Mouse (Mus musculus) T-cell, adult 2 months (primary cell): ENCODE data around the gene Abcg1.

Experiments used
- DNase-seq: peaks from one replicate; pipeline ENCODE4 v3.0.0; 2022; ENCODE audit warnings: low spot score

Abcg1 gene

DNA sequence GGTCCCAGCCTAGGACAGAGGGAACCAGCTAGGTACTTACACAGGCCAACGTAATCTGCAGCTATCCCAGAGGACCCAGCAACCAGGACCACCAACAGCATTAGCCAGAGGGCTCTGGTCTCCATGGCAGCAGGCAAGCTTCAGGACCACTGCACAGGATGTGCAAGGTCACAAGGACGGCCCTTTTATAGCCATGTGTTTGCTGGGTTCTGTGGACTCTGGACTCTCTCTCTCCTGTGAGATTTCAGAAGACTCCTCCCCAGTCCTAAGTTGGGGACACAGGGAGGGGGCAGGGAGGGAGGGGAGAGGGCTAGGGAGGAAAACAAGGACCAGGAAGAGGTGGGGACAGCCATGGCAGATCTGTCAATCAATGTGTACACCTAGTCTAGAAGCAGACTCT is 72.0 kb downstream of the Abcg1 start, which contains the start of gene Tff3:
Gene Tff3, minus strand, starts transcription at position 195 of the 400 bp plus-strand sequence.
- DNase-seq, result no peak

DNA sequence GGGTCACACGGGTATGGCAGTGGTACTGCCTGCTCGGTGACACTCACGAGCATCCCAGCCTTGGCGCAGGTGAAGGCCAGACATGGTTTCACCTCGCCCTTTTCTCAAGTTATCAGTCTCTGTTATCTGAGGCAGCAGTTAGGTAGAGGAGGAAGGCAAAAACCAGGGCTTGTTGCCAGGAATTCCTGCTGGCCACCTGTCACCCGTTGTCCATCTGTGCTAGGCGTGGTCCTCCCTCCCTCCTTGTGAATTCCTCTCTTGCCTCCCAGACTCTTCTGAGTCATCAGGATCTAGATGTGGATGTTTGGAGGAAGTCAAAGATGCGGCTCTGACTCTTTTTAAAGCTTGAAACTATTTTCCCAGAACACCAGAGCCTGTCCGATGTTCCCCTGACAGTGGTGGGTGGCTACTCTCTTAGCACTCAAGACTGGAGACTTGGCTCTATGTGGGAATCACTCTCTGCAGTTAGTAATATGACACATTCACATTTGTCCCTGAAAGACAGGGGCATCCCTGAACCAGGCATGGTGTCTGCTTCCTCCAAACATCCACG is 73.9 kb downstream of the Abcg1 start:
- no peak for DNase-seq

DNA sequence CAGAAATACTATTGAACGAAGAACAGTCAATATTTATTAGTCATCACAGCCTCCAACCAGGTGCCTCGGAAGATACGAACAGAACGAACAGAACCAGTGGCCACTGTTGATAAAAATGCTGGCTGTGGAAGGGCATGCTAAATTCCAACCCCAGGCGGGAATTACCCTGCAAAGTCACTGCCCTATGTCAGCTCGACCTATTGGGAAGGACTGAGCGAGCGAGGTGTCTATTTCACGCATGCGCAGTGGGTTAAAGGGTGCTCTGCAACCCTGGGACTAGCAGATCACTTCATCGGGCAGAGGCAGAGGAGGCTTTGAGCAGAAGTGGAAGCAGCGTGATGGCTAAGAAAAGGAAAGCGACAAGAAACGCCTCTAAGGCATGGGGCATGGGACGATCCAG is 76.3 kb downstream of the Abcg1 start:
- no peak for DNase-seq

DNA sequence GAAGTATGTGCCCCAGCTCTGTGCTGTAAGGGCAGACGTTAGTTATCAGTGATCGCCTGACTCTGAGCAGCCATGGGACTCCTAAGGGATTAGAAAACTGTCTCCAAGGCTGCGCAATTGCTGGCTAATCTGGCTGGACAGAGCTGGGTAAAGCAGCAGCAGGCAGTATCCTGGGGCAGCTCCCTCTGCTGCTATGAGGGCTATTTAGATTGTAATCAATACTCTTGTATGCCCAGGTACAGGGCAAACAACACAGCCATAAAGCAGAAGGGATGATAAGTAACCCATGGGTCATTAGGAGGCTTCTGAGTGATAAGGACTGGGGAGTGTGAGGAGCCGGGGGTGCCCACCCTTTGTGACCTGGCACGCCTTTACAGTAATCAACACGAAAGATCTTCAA is 77.4 kb downstream of the Abcg1 start:
- no peak for DNase-seq

DNA sequence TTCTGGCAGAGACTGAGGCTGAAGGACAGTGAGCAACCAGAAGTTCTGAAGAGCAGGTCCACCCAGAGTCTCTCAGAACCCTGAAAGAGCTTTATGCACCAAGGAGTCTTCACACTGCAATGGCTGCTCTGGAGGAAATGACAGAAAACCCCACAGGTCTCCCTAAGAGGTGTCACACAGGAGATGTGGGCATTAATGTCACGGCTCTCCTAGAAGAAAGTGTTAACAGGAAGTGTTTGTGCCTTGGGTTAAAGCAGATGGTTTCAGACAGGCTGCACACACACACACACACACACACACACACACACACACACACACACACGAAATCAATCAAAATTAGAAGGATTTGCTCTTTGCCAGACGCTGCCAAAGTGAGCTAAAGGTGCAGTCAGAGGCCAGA is 78.8 kb downstream of the Abcg1 start:
- DNase-seq, result peak; percentile 39

DNA sequence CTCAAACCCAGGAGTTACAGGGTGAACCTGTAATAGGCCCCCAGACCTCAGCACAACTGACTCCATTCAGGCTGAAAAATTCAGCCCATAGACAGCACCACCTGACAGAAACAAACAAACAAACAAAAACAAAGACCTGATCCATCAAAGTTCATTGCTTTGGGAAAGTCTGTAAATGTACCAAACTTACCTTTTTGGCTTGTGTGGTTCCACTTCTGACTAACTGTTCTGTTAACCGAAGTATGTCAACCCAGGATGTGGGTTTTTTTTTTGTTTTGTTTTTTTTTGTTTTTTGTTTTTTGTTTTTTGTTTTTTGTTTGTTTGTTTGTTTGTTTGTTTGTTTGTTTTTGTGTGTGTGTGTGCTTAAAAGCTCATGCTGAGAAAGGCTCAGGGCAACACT is 79.3 kb downstream of the Abcg1 start:
- DNase-seq, result no peak

DNA sequence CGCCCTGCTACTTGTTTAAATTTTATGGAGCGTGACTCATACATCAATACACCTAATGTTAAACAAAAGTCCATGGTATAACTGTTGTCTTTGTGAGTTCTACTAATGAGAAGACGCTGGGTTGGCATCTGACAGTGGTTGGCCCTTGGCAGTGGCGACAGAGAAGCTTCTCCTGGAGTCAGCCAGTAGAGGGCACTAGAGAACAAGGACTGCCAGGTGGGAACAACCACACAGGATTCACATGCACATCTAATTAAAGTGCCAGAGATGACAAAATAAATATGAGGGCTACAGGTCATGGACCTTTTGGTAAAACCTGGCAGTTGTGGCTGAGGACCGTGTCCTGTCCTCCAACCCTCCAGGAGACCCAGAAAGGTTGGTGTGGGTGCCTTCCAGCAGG is 80.9 kb downstream of the Abcg1 start:
- peak; percentile 66 for DNase-seq

DNA sequence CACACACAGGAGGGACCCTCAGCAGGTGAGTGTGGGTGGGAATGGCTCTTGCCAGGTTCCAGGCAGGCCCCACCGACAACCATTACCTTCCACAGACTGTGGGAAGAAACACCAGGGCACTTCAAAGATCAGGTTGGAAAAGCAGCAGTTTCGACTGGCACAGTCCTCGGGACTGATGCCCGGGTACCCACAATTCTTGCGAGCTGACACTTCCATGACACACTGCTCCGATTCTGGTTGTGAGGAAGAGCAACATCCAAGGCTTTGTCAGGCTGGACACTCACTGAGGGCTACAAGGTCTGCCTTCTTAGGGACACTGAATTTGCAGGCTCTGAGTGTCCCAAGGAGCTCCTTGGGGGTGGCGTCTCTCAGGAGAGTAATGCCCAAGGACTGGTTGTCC is 84.6 kb downstream of the Abcg1 start:
- DNase-seq, result no peak

DNA sequence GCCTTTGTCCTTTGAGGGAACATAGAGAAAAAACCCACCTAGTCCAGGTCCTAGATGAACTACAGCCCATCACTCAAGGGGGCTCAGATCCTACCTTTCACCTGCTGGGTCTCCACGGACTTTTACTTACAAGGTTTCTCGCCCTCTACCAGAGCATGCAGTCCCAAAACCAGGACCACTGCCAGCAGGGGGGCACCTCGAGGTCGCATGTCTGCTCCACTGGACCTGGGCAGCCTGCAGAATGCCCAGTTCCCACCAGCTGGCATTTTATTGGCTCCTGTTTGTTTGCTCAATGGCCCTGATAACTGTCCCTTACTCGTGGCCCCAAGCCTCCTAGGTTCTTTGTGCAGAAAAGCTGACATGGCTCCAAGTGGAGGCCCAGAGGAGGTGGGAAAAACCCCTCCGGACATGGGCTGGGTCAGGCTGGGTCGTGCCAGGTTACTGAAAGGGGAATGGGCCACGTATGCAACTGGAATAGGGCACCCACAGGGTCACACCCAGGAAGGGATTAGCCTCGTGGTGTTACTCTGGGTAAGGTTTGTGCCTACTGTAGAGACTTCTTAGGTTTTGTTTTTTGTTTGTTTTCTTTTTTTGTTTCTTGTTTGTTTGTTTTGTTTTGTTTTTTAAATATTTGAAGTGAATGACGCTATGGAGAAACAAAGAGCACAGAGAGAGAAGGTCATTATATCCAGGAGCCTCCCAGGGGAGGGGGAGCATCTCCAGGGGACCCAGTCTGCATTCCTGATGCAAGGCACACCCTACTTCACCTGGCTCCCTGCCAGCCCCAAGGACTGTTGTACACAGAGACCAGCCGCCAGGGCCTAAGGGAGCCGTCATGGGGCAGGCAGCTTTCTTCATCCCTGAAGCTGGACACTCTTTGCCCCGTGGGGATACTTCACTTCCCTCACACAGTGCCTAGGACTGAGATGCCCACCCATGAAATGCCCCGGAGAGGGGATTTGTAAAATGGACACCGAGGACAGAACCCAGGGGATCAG is 86.9 kb downstream of the Abcg1 start, which contains the start of gene Tff2:
Gene Tff2, minus strand, starts transcription at position 243 of the 998 bp plus-strand sequence.
- DNase-seq, result no peak

DNA sequence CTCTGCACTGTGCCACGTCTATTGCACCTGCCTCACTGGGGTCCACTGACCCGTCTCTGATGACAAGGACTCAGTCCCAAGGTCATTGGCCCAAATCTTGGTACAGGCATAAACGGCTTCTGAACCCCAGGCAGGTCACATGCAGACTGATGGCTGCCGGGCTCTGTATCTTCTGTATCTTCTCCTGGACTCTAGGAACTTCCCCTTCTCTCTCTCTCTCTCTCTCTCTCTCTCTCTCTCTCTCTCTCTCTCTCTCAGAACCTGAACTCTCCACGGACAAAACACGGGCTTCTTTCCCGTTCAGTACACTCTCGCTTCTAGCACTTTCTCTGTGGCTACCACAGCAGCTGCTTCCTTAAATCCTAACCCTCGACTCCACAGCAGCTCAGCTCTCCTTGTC is 88.5 kb downstream of the Abcg1 start:
- no peak for DNase-seq

DNA sequence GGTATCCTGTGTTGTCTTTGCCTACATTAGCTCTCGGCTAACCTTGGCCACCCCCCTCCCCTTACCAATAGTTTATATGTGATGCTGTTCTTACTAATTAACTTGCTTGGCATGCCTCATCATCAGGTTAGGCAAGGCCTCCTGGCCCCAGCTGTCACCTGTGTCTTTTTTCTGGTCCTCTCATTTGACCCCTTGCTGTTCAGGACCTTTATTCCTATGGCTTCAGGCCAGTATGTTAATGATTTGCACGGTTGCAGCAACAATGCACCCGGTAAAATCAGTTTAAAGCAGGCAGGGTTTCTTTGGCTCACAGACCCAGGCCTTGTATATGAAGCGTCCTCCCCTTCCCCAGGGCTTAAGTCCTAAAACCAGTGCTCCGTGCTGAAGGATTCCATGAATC is 95.0 kb downstream of the Abcg1 start:
- no peak for DNase-seq

DNA sequence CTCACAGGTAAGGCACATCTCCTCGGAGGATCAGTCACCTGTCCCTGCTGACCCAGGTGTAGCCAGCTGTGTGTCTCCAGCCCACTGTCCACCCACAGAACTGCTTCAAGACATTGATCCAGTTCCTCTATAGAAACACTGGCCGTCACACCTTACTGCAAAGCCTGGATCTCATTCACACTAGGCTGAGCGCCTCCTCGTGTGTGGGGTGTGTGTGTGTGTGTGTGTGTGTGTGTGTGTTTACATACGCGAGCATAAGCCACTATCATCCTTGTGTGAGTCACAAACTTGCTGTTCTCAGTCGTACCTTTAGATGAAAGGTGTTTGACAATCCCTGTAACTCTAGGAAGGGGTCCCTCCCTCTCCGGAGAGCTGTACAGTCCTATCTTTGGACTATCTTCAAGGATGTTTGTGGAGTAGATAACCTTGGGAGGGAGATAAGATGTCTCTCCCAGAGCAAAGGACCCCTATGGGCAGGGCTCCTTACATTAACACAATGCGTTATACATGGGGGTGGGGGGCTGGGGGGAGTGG is 95.6 kb downstream of the Abcg1 start:
- no peak for DNase-seq

DNA sequence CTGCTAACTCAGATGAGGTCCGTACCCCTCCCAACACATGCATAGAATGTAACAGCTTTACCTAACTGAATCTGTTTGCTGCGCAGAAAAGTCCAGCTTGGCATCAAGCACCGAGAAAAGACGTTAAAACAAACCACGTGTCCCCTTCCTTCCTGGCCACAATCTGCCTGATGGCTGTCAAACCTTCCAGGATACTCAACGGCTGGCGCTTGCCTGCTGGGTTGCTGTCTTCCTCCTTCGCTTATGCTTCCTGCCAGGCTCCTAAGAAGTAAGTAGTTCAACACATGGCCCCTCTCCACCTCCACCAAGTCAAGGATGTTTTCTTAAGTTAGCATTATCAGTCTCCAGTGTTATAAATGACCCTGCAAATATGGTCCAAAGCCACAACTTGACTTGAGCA is 96.3 kb downstream of the Abcg1 start:
- DNase-seq, result no peak

DNA sequence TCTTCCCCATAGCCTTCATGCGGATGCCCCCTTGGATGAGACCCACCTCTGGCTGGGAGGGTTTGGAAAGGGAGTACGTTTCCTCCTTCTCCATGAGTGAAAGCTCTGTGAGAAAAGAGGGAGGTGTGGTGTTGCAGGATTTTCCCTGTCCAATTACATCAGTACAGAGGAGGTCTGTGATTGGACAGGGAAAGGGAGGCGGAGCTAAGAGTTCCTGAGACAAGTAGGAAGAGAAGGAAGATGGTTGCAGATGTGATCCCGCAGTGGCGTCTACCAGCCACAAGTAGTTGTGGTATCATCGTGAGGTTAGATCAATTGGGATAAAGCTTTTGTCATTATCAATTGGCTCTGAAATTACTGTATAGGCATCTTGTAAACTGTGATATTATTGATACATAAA is 100.4 kb downstream of the Abcg1 start:
- no peak for DNase-seq

DNA sequence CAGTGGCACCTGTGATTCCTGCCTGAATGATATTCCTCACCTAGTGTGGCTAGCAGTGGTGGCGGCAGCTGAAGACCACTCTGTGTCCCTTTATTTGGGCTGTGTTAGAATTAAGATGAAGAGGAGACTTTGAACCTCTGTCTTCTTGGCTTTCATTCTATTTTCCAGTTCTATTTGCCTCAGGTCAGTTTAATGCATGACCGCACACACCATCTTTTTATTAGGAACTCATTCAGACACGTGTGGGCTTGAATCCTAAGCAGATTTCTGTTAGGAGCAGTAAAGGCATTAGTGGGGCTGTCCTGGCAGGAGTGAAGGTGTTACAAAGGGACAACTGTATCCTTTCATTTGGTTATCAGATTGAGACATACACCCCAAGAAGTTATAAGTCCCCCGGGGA is 102.8 kb downstream of the Abcg1 start:
- DNase-seq, result no peak

DNA sequence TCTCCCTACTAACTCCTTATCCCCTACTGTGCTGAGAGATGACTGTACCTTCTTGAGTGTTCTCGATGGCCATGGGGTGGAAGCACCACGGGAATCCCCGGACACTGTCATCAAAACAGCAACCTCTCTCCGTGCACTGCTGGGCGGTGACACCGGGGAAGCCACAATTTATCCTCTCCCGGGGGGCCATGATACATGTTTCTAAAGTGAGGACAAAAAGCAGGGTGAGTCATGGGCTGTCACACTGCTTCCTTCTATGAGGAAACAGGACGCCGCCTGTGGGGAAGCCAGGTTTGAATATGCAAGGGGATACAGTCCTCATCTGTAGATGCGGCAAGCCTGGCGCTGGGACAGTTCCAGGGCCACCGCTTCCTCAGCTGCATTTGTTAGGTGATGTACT is 105.1 kb downstream of the Abcg1 start:
- DNase-seq, result no peak

DNA sequence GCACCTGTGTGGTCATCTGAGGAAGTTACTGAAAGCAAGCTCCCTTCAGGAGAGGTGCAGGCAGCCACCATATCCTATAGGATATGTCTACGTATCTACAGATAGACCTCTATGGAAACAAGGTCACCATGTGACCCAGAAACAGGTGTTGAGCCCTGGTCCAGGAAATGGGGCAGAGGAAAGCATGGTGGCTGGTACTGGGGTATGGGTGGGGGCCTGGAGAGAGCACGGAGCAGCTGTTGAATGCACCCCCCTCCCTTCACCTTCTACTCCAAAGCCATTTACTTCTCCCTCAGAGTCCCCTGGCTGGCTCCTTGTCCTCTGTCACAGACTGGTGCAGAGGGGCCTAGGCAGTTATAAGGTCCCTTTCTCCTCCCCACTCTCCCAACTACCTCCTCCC is 106.3 kb downstream of the Abcg1 start:
- no peak for DNase-seq

DNA sequence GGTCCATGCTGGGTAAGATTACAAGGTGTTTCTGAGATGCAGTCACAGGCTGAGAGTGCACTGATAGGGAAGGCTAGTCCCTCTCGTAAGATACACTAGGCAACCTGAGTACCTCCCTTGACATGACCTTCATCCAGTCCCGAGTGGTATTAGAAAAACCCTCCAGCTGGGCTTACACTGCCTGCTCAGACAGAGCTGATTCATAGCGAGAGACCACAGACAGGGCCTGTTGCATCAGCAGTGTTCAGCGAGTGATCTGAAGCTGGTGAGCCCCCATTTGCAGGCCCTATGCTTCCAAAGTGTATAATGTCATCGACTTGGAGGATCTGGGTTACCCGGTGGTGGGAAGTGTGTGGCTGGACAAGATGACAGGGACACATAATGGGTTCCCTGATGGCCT is 107.7 kb downstream of the Abcg1 start, which contains the start of gene Tff1:
Gene Tff1, minus strand, starts transcription at position 151 of the 400 bp plus-strand sequence.
- no peak for DNase-seq
